Mouse (Mus musculus) kidney, embryonic 16.5 days (tissue): ENCODE data around the gene Kbtbd13. TPM values are rescaled to one million over a fixed set of nuclear protein-coding genes. Genes with fewer than 3 reads are reported as not detected.
A peak's percentile ranks its signal among the peaks of the same experiment; 100 is the strongest.
"Not testable (repeated sequence)": the region's sequence is repeated elsewhere in the genome, so short reads cannot be mapped to it uniquely, and the experiment has no call there.

Experiments used
- ATAC-seq: fragments of 200-750 bp; cut with Nextera tagmentation; 2 replicates; pipeline ENCODE4 v1.8.0; 2017; ENCODE audit warnings: moderate TSS enrichment; ENCODE audit not compliant: low FRiP score, low TSS enrichment
- H3K27ac ChIP-seq: fragments of 300-500 bp; sonication (generic); 2 replicates; pipeline ENCODE4 v1.5.1; 2014; ENCODE audit warnings: low read length
- H3K27me3 ChIP-seq: fragments of 300-500 bp; sonication (generic); 2 replicates; pipeline ENCODE4 v1.6.1; 2014; ENCODE audit warnings: low read length, control low read depth, mixed read lengths; ENCODE audit not compliant: insufficient read depth
- H3K36me3 ChIP-seq: fragments of 300-500 bp; sonication (generic); 2 replicates; pipeline ENCODE4 v1.6.1; 2014; ENCODE audit warnings: low read length, control low read depth, mixed read lengths; ENCODE audit not compliant: insufficient read depth
- H3K4me1 ChIP-seq: fragments of 300-500 bp; sonication (generic); 2 replicates; pipeline ENCODE4 v1.6.1; 2014; ENCODE audit warnings: low read length, control low read depth, mixed read lengths; ENCODE audit not compliant: insufficient read depth
- H3K4me2 ChIP-seq: fragments of 300-500 bp; sonication (generic); replicated peaks from 2 replicates; pipeline ENCODE4 v1.6.1; 2014; ENCODE audit warnings: low read depth, low read length
- H3K4me3 ChIP-seq: fragments of 300-500 bp; sonication (generic); 2 replicates; pipeline ENCODE4 v1.5.1; 2014; ENCODE audit warnings: mild to moderate bottlenecking, low read length
- H3K9ac ChIP-seq: fragments of 300-500 bp; sonication (generic); replicated peaks from 2 replicates; pipeline ENCODE4 v1.6.1; 2014; ENCODE audit warnings: low read length
- H3K9me3 ChIP-seq: fragments of 300-500 bp; sonication (generic); 2 replicates; pipeline ENCODE4 v1.6.1; 2016; ENCODE audit warnings: low read length, control low read depth
- WGBS: fragments of 180-500 bp; shearing (Covaris S2); extraction: QIAGEN DNeasy Blood & Tissue Kit; methylation state at CpG from one replicate; pipeline ENCODE4 v1.1.7; 2014; 5-methylcytosine and 5-hydroxymethylcytosine counted together
- polyA plus RNA-seq: library from polyadenylated mRNA; unstranded; fragments of >200 nt; fragmentation: Nextera tagmentation; extraction: Ambion mirVana; gene quantifications from 2 replicates; pipeline ENCODE4 v1.2.1, GENCODE M21; 2015

The Kbtbd13 gene
- polyA plus RNA-seq, 1 experiment from 2014 or later, result 2.6 TPM

DNA sequence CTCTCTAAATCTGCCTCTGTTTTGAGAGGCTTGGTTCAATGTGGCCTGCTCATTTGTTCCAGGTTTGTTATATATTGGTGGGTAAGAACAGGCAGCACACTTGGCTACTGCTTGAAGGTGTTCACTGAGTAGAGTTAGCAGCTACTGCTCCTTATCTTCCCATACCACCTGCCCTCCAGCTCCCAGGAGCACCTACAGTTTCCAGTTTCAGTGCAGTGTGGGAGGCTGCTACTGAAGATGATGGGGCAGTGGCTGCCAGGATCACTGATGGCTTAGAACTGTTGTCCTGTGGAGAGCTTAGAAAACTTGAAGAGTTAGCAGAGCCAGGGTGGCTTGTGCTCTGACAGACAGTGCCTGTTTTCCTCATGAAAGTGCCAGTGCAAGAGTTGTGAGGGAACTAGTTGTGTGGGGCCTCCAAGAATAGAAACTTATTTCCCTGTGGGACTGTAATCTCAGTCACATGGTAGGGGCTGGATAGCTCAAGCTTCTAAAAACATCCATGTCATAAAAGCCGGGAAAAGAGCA is 32.4 kb downstream of the Kbtbd13 start:
- no peak overlapping the region for H3K4me2 ChIP-seq
- H3K27ac ChIP-seq, result no peak overlapping the region
- no peaks in the 10 kb centered on the region for H3K4me1 ChIP-seq
- H3K27me3 ChIP-seq, result no peaks in the 10 kb centered on the region
- 74% methylated on average over 1 of the region's 1 CpGs for WGBS
- no peak overlapping the region for H3K4me3 ChIP-seq
- H3K9me3 ChIP-seq, result no peaks in the 10 kb centered on the region
- H3K36me3 ChIP-seq, result peaks cover 42% of the 10 kb centered on the region
- ATAC-seq, result no peak
- no peak overlapping the region for H3K9ac ChIP-seq

DNA sequence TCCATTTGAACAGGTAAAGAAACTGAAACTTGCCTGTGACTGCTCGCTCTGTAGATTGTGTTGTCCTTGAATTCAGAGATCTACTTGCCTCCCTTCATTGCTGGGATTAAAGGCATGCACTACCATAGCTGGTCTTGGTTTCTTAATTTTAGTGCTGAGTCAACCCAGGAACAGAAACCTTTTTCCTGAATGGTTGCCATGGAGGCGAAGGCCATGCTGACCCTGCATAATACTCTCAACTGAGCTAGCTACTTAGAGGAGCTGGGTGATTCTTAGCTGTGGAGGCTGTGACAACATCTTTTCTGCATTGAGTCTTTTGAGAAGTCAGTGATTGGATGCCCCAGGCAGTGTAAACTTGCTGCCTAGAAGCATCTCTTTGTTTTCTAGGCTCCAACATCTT is 34.5 kb downstream of the Kbtbd13 start:
- ATAC-seq, result no peak
- Histone ChIP-seq H3K36me3 (peaks cover 42% of the 10 kb centered on the region), H3K27me3 (no peaks in the 10 kb centered on the region), H3K4me2 (no peak overlapping the region), H3K9me3 (no peaks in the 10 kb centered on the region), H3K4me1 (no peaks in the 10 kb centered on the region), H3K27ac (no peak overlapping the region), H3K9ac (no peak overlapping the region), H3K4me3 (no peak overlapping the region)
- 96% methylated on average over 2 of the region's 2 CpGs for WGBS

GRCm38 (mm10) chr9:65356561-65356960 is 34.9 kb downstream of the Kbtbd13 start:
- no peak for ATAC-seq
- WGBS, result 89% methylated on average over 7 of the region's 7 CpGs
- H3K36me3 ChIP-seq, result peaks cover 42% of the 10 kb centered on the region

GRCm38 (mm10) chr9:65353251-65353650 is 38.2 kb downstream of the Kbtbd13 start:
- Histone ChIP-seq H3K36me3 (peaks cover 23% of the 10 kb centered on the region), H3K27ac (no peak overlapping the region), H3K4me3 (no peak overlapping the region), H3K9me3 (no peaks in the 10 kb centered on the region), H3K27me3 (no peaks in the 10 kb centered on the region), H3K4me2 (no peak overlapping the region), H3K4me1 (peaks cover 9% of the 10 kb centered on the region), H3K9ac (no peak overlapping the region)
- 88% methylated on average over 5 of the region's 5 CpGs for WGBS
- no peak for ATAC-seq

More at GRCm38 (mm10) chr9:65356561-65356960, 34.9 kb downstream of the Kbtbd13 start:
- H3K4me2 ChIP-seq, result no peak overlapping the region
- no peaks in the 10 kb centered on the region for H3K27me3 ChIP-seq
- H3K4me1 ChIP-seq, result no peaks in the 10 kb centered on the region
- no peak overlapping the region for H3K9ac ChIP-seq
- no peak overlapping the region for H3K27ac ChIP-seq
- H3K9me3 ChIP-seq, result no peaks in the 10 kb centered on the region
- H3K4me3 ChIP-seq, result no peak overlapping the region

DNA sequence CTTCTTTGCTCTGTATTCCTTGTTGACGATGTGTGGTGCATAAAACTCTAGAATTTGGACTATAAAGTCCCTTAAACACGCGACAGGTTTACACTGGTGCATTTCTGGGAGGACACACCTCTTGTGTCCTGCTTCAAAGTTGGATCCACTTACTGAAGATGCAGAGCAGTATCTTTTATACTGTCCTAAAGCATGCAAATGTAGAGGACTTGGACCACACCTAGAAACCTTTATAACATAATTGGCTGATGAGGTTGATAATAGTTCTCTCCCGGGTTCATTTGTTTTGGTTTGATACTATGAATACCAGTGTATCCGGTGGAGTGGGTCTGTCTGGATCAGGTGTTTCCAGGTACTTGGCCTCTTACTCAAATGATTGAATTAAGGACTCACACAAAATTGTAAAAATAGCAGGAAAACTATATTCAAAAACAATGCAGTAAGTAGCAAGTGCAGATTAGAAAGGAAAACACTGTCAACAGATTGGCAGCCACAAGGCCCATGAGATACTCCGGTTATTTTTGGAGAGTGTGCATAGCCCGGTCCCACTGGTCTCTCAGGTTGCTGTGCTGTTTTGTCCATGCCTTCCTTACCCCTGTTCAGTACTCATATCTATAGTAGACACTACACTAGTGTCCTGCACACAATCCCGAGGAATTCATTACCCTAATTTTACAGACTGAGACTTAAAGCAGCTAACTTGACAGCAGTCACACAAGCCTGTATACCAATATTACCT is 44.2 kb downstream of the Kbtbd13 start:
- Histone ChIP-seq H3K27me3 (no peaks in the 10 kb centered on the region), H3K4me1 (peaks cover 21% of the 10 kb centered on the region), H3K27ac (peak overlapping the region; percentile 96), H3K36me3 (no peaks in the 10 kb centered on the region), H3K4me2 (peak overlapping the region; percentile 93), H3K9me3 (peaks cover 10% of the 10 kb centered on the region), H3K9ac (peak overlapping the region; percentile 97), H3K4me3 (peak overlapping the region; percentile 99)
- ATAC-seq, result no peak
- WGBS, result 38% methylated on average over 8 of the region's 8 CpGs

DNA sequence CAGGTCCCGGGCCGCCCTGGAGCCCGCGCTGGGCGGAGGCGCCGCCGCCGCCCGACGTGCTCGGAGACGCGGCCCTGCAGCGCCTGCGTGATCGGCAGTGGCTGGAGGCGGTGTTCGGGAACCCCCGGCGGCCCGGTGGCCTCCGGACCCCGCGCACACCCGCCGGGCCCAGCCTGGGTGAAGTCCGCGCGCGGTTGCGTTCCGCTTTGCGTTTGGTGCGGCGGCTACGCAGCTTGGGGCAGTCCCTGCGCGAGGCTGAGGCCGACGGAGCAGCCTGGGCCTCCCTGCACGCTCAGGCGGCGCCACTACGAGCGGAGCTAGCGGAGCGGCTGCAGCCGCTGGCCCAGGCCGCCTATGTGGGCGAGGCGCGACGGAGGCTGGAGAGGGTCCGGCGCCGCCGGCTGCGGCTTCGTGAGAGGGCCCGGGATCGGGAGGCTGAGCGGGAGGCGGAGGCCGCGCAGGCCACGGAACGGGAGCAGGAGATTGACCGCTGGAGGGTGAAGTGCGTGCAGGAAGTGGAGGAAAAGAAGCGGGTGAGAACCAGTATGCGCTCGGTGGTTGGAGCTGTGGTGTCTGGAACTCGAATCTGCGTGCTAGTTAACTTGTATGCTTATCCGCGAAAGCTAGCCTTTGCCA is 44.9 kb downstream of the Kbtbd13 start:
- Histone ChIP-seq H3K4me2 (peak overlapping the region; percentile 93), H3K36me3 (no peaks in the 10 kb centered on the region), H3K4me1 (peaks cover 21% of the 10 kb centered on the region), H3K27ac (peak overlapping the region; percentile 96), H3K9ac (peak overlapping the region; percentile 97), H3K9me3 (peaks cover 10% of the 10 kb centered on the region), H3K27me3 (no peaks in the 10 kb centered on the region), H3K4me3 (peak overlapping the region; percentile 99)
- WGBS, result under 1% methylated on average over 62 of the region's 77 CpGs
- ATAC-seq, result peak; percentile 79

GRCm38 (mm10) chr9:65345854-65346475 is 45.5 kb downstream of the Kbtbd13 start, which contains the start of gene Pdcd7:
TSS of gene Pdcd7 (plus strand) at chr9:65346104.
- Histone ChIP-seq H3K27ac (peak within 1 kb of the TSS; percentile 96), H3K27me3 (no peaks in the 10 kb centered on the region), H3K9ac (peak within 1 kb of the TSS; percentile 97), H3K4me2 (peak within 1 kb of the TSS; percentile 93), H3K9me3 (peaks cover 10% of the 10 kb centered on the region), H3K4me3 (peak within 1 kb of the TSS; percentile 99), H3K4me1 (peaks cover 20% of the 10 kb centered on the region), H3K36me3 (no peaks in the 10 kb centered on the region)
- peak; percentile 98 for ATAC-seq
- WGBS, result 1% methylated on average over 51 of the region's 59 CpGs

GRCm38 (mm10) chr9:65345439-65345838 is 46.0 kb downstream of the Kbtbd13 start:
- not testable (repeated sequence) for H3K36me3 ChIP-seq, H3K27me3 ChIP-seq
- Histone ChIP-seq H3K9me3 (peaks cover 14% of the 10 kb centered on the region), H3K4me2 (peak overlapping the region; percentile 93), H3K4me1 (peaks cover 17% of the 10 kb centered on the region), H3K27ac (peak overlapping the region; percentile 96), H3K9ac (peak overlapping the region; percentile 97), H3K4me3 (peak overlapping the region; percentile 99)
- WGBS, result 59% methylated on average over 11 of the region's 11 CpGs
- ATAC-seq, result peak; percentile 27; the same call in 1 of the 2 replicates

DNA sequence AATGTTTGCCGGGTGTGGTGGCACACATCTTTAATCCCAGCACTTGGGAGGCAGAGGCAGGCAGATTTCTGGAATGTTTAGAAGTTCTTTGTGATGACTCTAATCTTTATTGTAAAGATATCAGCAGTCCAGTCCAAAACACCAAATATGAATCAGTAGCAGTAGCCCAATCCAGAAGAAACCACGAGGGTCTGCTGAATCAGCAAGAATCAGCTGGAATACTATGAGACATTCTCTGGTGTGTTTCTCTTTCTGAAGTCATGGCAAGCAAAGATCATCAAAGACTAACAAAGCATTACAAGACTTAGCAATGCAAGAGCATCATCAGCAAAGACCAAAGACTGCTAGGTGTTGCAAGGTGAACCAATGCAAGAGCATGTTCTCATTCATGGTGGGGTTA is 51.0 kb downstream of the Kbtbd13 start:
- Histone ChIP-seq H3K36me3 (no peaks in the 10 kb centered on the region), H3K9me3 (peaks cover 16% of the 10 kb centered on the region), H3K4me2 (no peak overlapping the region), H3K4me1 (no peaks in the 10 kb centered on the region), H3K27ac (no peak overlapping the region), H3K9ac (no peak overlapping the region), H3K27me3 (no peaks in the 10 kb centered on the region), H3K4me3 (no peak overlapping the region)
- WGBS, result 79% methylated on average over 2 of the region's 2 CpGs
- no peak for ATAC-seq
